Mouse (Mus musculus): ENCODE data around the gene Homer2.

Gene Homer2

GRCm38 (mm10) chr7:81579312-81579711 lies 128.0 kb downstream of the Homer2 start:
- DNase-seq = no peak

DNA sequence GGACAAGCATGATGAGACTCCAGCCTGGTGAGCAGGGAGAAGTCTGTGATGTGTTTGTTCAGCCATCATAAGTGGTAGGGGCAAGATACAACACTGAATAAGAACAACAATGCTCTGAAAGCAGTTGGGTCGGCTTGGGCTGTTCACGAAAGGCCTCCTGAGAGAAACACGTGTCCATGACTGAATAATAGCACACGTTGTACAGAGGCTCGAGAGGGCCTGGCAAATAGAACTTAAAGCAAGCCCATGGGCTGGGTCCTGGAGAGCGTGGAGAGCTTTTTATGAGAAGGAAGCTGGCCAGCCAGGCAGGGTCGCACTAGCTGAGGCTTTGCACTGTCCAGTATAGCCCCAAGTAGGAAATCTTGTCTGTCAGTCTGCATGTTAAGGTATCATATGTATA lies 128.9 kb downstream of the Homer2 start:
- DNase-seq = no peak

DNA sequence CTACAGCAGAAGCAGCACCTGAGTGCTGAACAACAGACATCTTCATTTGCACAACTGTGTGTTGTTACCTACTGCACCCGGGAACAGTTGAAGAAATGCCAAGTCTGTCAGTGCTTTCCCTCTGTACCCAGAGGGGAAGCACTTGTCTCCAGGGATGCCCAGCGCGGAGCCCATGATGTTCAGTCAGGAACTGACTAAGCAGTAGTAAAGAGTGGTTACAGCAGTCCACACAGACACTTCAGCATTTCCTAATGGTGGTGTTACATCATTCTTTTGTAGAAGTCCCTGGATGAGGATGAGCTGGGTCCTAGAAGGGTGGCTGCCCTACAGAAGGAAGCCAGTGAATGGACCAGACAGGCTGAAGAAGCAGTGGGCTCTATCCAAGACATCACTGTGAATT lies 129.5 kb downstream of the Homer2 start:
- DNase-seq = no peak

DNA sequence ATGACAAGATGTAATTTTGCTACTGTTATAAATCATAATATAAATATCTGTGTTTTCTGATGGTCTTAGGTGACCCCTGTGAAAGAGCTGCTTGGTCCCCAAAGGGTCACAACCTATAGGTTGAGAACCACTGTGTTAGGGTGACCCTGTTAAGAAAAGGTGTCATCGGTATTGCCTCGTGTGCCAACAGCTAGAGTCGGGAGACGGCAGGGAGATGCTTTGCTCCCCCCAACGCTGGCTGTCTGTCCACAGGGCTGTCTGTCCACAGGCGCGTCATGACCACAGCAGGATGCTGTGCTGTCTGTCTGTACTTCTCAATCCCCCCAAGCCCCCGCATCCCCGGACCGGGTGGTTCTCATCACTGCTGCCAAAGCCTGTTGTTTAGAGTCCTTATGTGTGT lies 131.7 kb downstream of the Homer2 start:
- no peak for DNase-seq

DNA sequence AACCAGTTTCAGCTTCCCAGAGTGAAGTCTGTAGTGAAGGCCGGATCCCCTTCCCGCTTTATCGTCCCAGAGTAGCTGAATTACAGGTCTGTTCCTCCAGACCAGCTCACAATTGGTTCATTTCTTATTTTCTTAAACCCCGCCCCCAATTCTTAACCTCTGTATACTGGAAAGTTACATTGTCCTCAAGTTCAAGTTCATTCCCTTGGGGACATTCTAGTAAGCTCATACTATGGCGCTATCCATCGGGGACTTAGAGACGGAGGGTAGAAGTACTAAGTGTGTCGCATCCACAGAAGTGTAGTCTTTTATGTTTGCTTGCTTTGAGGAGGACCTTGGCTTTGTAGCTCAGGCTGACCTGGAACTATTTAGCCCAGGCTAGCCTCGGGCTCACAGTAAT lies 133.5 kb downstream of the Homer2 start:
- DNase-seq = no peak

- no peak for DNase-seq
Measured at GRCm38 (mm10) chr7:81573397-81573796, 133.9 kb downstream of the Homer2 start.

DNA sequence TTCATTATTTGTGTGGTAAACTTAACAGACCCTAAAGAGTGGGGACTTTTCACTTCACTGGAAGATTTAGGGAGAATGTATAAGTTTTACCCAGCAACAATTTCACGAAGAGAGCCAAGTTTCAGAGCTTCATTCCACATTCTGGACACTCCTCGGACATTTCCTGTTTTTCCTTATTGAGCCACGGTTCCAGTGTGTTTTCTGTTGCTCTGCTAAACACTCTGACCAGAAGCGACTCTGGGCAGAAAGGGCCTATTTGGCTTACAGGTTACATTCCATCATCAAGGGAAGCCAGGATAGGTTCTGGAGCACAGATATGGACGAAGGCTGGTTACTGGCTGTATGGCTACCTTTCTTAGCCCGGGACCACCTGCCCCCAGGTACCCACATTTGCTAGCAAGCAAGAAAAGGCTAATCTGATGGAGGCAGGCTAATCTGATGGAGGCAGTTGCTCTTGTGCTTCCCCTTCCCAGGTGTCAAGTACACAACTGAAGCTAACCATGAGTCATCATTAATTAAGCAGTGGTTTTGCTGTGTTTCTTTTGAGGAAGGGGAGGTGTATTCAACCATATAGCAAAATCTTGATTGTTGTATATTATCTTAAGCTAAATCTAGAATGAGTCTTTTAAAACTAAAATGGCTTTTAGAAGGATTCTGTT lies 134.6 kb downstream of the Homer2 start:
- DNase-seq = no peak

- no peak for DNase-seq
Measured at GRCm38 (mm10) chr7:81571941-81572441, 135.3 kb downstream of the Homer2 start.

DNA sequence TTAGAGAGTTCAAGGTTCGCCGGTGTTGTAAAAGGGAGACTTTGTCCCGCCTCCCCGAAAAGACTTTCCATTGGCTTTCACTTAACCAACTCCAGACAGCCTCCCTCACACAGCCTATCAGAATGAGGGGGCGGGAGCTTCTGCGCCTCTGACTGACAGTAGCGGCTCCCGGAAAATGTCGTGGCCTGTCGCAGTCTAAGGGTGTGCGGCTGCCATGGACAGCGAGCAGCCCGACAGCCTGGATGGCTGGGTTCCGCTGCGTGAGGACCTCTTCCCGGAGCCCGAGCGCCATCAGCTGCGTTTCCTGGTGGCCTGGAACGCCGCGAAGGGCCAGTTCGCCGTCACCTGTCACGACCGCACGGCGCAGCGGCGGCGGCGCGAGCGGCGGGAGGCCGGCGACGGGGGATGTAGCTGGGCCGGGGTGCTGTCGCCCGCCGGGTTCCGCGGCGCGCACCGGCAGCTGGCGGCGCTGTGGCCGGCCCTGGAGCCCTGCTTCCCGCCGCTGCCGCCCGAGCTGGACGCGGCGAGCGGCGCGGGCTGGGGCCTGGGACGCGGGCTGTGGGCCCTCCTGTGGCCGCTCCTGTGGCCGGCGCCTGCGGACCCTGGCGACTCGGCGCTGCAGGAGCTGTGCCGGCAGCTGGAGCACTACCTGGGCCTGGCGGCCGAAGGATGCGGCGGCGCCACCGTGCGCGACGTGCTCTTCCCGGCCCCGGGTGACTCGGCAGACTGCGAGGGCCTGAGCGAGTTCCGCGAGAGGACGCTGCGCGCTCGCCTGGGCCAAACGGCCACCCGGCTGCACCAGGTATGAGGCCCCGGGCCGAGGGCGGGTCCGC lies 136.0 kb downstream of the Homer2 start, which contains the start of gene Whamm:
Gene Whamm, plus strand, starts transcription at position 159 of the 833 bp plus-strand sequence.
- peak; percentile 89 for DNase-seq

DNA sequence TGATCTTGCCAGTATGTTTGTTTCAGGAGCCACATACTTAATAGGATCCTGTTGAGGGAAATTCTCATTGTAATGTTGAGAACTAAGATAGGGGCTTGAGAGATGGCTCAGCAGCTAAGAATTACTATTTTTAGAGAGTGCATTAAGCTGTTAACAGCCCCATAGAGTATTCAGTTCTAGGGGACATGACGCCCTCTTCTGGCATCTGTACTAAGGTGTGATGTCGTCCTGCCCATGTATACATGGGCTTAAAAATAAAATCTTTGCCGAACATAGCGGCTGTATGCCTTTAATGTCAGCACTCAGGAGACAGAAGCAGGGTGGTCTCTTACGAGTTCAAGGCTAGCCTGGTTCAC lies 136.6 kb downstream of the Homer2 start:
- no peak for DNase-seq

DNA sequence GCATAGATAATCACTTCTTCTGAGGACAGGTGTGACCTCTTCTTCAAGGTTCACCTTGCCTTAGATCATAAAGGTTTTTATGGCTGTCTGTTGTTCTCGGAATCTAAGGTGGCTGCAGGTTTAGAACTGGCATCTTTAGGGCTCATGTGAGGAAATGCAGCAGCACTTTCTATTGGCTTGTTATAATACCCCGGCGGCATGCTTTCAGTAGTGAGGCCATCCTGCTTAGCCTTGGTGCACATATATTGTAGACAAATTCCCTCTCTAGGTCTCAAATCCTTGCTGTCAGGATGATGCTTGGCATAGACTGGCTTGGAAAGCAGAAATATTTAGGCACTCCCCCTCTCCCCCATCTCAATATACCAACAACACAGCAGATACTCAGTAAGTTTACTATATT lies 137.1 kb downstream of the Homer2 start:
- no peak for DNase-seq

DNA sequence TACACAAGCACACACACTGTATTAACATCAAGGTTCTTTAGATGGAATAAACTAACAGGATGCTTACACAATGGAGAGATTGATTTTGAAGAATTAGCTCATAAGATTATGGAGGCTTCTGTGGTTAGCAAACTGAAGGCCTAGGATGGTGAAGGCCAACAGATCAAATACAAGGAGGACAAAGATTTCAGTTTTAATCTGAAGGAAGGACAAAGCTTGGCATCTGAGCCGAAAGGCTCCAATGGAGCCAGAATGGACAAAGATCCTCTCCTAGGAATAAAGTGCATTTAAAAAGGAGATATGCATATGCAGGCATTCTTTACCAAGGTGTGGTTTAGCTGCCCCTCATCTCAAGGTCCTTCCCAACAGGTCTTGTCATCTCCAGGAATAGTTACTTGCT lies 137.5 kb downstream of the Homer2 start:
- DNase-seq = no peak

DNA sequence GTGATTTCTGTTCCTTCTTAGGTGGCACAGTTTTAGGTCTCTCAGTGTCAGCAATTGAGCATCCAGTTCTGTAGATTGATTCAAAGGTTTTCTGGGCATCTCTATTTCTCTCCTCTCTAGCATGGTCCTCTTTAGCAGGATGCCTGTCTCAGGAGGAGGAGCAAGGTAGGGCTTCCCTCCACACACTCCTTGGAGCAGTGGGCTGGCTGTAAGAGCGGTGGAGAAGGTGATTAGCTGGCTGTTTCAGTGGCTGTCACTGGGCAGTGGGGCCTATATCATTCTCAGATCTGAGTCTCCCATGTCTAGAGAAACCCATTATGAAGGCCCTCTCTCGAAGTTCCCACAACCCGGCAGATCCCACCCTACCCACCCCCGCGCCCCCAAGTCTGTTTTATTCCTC lies 139.9 kb downstream of the Homer2 start:
- DNase-seq = no peak

- no peak for DNase-seq
Measured at GRCm38 (mm10) chr7:81566892-81567291, 140.4 kb downstream of the Homer2 start, which contains the start of gene Fsd2. Fsd2 (minus strand) TSS chr7:81566944.

DNA sequence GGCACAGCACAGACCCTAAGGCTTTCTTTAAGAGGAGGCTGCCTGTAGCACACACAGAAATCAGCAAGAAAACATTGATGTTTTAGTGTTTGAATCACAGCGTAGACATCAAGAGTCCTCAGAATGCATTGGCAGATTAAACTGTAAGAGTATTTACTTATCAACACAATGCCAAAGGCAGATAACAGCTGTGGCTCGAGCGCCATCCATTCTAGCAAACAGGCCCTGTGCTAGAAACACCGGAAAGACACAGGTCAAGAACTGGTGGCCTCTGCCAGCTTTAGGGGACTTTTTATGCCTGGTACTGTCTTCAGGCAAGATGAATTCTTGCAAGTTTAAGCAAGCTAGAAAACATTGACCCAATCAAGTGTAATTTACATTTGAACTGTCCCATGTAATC lies 141.0 kb downstream of the Homer2 start:
- DNase-seq = no peak

DNA sequence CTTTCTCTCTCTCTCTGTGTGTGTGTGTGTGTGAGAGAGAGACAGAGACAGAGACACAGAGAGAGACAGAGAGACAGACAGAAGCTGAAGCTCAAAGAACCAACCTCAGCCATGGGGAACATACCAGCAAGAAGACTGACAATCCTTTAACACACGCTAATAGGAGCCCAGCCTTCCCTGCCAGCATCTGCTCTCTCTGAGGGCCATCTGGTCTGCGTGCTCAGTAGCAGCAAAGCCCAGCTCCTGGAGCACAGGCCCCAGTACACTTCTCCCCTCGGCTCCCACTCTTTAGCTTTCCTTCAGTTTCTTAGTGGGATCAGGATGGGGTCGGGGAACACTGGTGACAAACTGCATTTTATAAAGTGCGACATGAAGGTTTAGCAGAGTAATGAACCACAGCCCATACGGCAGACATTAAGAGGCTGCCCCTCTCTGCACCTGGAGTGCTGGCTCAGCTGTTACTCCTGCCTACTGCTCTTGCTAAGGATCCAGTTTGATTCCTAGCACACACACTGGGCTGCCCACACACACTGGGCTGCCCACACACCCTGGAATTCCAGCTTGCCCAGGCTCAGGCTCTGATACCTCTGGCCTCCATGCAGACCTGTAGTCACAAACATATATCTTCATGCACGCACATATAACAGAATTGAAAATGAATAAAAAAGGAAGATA lies 141.8 kb downstream of the Homer2 start:
- DNase-seq = no peak

DNA sequence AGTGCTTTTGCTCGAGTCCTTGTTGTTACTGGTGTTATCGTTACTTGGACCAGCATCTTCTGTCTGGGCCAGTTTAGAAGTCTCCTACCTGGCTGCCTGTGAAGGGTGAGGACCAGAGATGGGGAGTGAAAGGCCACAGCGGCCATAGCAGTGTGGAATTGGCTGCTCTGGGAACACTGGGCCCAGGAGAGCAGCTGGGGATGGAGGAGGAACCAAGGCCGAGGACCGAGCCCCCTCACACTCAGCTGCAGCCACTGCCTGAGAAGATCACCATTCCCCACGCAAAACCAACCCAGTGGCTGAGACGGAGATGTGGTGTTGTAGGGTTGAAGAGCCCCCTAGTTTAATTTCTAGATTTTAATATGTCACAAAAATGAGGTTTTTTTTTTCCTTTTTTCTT lies 142.6 kb downstream of the Homer2 start:
- no peak for DNase-seq

DNA sequence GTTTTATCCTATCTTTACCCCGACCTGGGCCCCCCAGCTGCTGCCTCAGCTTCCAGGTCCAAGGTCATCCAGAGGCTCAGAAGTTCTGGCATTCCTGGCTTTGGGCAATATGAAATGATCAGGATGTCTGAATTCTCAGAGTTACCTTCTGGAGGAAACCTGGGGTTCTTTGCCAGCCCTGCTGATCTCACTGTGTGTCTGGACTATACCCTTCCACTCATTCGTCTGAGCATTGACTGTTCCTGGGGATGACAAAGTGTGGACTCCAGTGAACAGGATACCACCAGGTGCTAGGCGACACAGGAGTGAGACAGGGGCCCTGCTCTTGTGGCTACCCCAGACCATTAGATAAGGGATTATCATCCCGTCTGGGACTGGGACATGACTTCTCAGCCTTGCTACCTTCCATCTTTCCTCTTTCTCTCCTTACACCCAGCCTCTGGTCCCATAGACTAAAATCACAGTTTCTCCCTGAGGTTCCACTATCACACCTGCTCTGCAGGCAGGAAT lies 143.8 kb downstream of the Homer2 start:
- DNase-seq = no peak

DNA sequence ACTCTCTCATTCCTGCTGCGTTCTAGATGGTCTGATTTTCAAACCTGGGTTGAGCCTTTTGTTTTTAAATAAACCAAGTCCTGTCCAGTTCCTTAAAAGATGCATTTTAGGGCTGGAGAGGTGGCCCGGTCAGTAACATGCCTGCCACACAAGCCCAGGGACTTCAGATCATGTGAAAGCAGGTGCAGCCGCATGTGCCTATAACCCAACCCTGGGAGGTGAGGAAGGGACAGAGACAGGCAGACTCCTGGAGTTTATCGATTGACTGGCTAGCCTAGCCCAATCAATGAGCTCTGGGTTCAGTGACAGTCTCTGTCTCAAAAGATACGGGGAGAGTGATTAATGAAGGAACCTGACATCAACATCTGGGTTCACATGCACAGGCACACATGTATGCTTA lies 146.1 kb downstream of the Homer2 start:
- DNase-seq = no peak

GRCm38 (mm10) chr7:81560101-81561049 lies 147.0 kb downstream of the Homer2 start:
- DNase-seq = no peak

GRCm38 (mm10) chr7:81559231-81559980 lies 147.9 kb downstream of the Homer2 start:
- DNase-seq = no peak

DNA sequence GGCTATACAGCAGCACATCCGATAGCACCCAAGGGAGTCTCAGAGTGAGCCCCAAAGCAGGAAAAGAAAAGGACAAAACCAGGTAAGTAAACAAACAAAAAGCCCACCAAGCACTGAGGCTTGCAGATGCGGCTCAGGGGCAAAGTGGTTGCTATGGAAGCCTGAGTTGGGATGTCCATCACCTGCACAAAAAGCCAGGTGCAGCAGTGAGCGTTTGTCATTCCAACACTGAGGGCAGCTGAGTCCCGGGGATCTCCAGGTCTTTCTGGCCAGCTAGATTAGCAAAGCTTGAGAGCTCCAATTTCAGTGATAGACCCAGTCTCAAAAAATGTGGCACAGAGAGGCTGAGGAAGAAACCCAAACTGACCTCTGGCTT lies 149.4 kb downstream of the Homer2 start:
- DNase-seq = no peak

Data from cerebellum, adult 8-10 months (tissue).